Mouse (Mus musculus) testis, adult 2 months (tissue): ENCODE measurements around the gene Pnliprp2. TPM values are rescaled to one million over a fixed set of nuclear protein-coding genes. Genes with fewer than 3 reads are reported as not detected.

Experiments used
- H3K27ac ChIP-seq: fragments of 200-500 bp; 2 replicates; pipeline ENCODE4 v1.5.1; 2012; ENCODE audit warnings: low read depth, low read length; ENCODE audit not compliant: control insufficient read depth, insufficient read depth
- H3K27me3 ChIP-seq: fragments of 200-500 bp; 2 replicates; pipeline ENCODE4 v1.6.1; 2012; ENCODE audit warnings: mild to moderate bottlenecking, low read length, moderate library complexity; ENCODE audit not compliant: control insufficient read depth, insufficient read depth
- H3K36me3 ChIP-seq: fragments of 200-500 bp; 2 replicates; pipeline ENCODE4 v1.6.1; 2012; ENCODE audit warnings: mild to moderate bottlenecking, low read length; ENCODE audit not compliant: control insufficient read depth, insufficient read depth
- H3K4me1 ChIP-seq: fragments of 200-500 bp; 2 replicates; pipeline ENCODE4 v1.6.1; 2012; ENCODE audit warnings: low read length; ENCODE audit not compliant: control insufficient read depth, insufficient read depth
- H3K4me3 ChIP-seq: fragments of 200-500 bp; 2 replicates; pipeline ENCODE4 v1.5.1; 2012; ENCODE audit warnings: low read depth, mild to moderate bottlenecking, low read length, moderate library complexity, mixed read lengths; ENCODE audit not compliant: control insufficient read depth
- CTCF ChIP-seq: fragments of 200-500 bp; IDR thresholded peaks from 2 replicates; pipeline ENCODE4 v1.5.1; 2012; ENCODE audit warnings: low read depth, mild to moderate bottlenecking, inconsistent platforms, low read length, moderate library complexity; ENCODE audit not compliant: control insufficient read depth, insufficient read depth, insufficient replicate concordance
- POLR2A ChIP-seq: fragments of 200-500 bp; IDR thresholded peaks from 2 replicates; pipeline ENCODE4 v1.6.1; 2012; ENCODE audit warnings: low read depth, mild to moderate bottlenecking, inconsistent platforms, low read length, moderate library complexity; ENCODE audit not compliant: control insufficient read depth
- polyA plus RNA-seq: library from polyadenylated mRNA; depleted of rRNA; stranded (reverse); fragments of >200 nt; gene quantifications from 2 replicates; pipeline ENCODE4 v1.2.3, GENCODE M21; 2012

The Pnliprp2 gene
- polyA plus RNA-seq, 1 experiment: 0.32 TPM

DNA sequence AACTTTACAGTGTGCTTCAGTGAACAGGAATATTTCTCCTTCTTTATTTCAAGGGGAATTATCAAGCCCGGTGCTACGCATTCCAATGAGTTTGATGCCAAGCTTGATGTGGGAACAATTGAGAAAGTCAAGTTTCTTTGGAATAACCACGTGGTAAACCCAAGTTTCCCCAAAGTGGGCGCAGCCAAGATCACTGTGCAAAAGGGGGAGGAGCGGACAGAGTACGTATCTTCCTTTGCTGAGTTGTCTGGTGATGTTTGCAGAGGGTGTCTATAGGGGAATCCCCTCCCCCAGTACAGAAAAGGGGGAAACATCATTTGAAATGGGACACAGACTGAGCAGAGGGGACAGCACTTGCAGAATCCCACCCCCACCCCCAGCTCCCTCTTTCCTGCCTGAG is 18.5 kb upstream of the Pnliprp2 start:
- Histone ChIP-seq H3K27me3 (no peaks in the 10 kb centered on the region), H3K36me3 (no peaks in the 10 kb centered on the region), H3K27ac (no peak overlapping the region), H3K4me3 (no peak overlapping the region), H3K4me1 (no peaks in the 10 kb centered on the region)
- TF ChIP-seq POLR2A (no peak), CTCF (no peak)

DNA sequence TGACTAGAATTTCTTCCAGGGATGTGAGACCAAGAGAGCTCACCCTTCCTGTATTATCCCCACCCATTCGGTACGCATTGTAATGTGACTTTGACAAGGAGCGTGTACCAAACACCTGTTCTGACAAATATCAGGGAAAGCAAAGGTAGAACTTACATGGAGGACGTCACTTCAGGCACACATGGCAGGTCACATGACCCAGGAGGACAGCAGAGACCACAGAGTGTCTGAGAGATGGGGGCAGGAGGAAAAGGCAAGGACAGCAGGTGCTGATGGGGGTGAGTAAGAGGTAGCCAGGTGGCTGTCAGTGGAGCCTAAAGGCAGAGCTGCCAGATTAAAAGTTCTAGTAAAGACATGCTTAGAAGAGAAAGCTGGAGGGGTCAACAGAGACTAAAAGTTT is 16.8 kb upstream of the Pnliprp2 start:
- no peak for TF ChIP-seq CTCF
- no peak for TF ChIP-seq POLR2A
- Histone ChIP-seq H3K36me3 (no peaks in the 10 kb centered on the region), H3K4me1 (no peaks in the 10 kb centered on the region), H3K27me3 (no peaks in the 10 kb centered on the region), H3K27ac (no peak overlapping the region), H3K4me3 (no peak overlapping the region)

DNA sequence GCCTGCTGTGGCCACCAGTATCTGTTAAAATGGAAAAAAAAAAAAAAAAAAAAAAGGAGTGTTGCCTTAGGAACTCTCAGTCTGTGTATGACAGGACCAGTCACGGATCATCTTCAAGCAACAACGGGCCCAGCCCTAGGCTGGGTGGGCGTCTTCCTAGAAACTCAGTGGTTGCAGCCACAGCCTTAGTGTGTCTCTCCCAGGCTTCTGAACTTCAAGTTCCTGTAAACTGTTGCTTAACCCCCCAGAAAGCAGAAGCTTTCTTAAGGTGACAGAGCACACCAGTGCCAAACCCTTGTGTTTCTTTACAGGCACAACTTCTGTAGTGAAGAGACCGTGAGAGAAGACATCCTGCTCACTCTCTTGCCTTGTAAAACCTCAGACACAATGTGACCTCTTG is 15.8 kb upstream of the Pnliprp2 start:
- Histone ChIP-seq H3K27ac (no peak overlapping the region), H3K4me1 (no peaks in the 10 kb centered on the region), H3K27me3 (no peaks in the 10 kb centered on the region), H3K4me3 (no peak overlapping the region), H3K36me3 (no peaks in the 10 kb centered on the region)
- TF ChIP-seq POLR2A (no peak), CTCF (no peak)

DNA sequence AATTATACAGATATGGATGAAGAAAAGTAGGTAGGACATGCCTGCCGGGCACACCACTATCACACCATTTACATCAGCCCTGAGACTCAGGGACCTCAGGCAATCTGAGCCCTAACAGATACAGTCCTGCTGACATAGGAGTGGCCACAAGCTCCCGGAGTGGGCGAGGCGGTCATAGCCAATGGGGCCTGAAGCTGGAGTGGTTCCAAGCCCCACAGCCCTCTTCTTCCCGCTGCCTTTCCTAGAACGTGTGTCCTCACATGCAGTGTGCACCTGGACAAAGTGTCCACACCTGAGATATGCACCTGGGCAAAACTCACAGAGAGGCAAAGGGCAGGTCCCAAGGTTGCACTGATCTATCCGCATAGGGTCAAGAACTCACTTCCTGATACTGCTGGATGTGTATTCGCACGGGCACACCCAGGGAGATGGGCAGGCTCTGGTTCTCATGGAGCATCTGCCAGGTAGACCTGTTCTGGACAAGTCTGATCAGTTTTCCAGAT is 12.0 kb upstream of the Pnliprp2 start:
- no peak for TF ChIP-seq CTCF
- no peak for TF ChIP-seq POLR2A
- H3K4me3 ChIP-seq: no peak overlapping the region
- H3K27ac ChIP-seq: no peak overlapping the region

DNA sequence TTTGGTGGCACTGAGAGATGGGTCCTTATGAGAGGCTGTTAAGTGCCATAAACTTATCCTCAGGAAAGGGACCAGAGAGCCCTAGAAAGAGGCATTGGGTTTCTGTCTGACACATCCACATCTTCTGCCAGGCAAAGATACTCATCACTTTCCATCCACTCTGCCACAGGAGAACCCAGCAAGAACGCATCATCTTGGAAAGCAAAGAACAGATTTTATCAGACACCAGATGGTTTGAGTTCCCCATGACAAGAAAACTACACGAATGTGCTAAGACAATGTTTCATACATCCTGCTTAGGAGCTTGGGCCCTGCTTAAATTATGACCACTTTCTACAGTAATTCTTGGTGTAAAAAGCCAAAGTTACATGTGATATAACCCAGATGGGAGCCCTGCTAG is 8.7 kb upstream of the Pnliprp2 start:
- no peak overlapping the region for H3K27ac ChIP-seq
- H3K4me3 ChIP-seq: no peak overlapping the region; the same call in 1 of the 2 replicates
- H3K27me3 ChIP-seq: no peaks in the 10 kb centered on the region
- H3K36me3 ChIP-seq: no peaks in the 10 kb centered on the region
- no peaks in the 10 kb centered on the region for H3K4me1 ChIP-seq
- TF ChIP-seq POLR2A: no peak
- no peak for TF ChIP-seq CTCF

More for the DNA sequence above, 12.0 kb upstream of the Pnliprp2 start:
- Histone ChIP-seq H3K36me3 (no peaks in the 10 kb centered on the region), H3K4me1 (no peaks in the 10 kb centered on the region), H3K27me3 (no peaks in the 10 kb centered on the region)

DNA sequence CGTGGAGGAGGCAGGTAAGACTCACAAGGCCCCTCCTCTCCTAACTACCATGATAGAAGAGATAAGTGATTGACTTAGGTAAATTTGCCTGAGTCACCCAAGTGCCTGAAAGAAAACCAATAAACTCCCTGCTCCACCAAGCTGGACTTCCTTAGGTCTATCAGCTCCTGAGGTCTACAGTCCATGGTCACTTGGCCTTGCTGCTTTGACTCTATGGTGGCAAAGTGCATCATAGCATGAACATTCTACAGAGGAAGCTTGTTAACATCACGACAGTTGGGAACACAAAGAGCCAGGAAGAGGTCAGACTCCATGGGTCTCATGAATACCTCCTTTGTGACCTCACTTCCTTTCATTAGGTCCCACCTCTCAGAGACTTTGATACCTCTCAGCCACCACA is 8.0 kb upstream of the Pnliprp2 start:
- H3K4me3 ChIP-seq: peak overlapping the region; percentile 74
- peak overlapping the region; percentile 60 for H3K27ac ChIP-seq
- no peaks in the 10 kb centered on the region for H3K27me3 ChIP-seq
- TF ChIP-seq POLR2A (no peak), CTCF (no peak)
- no peaks in the 10 kb centered on the region for H3K36me3 ChIP-seq
- no peaks in the 10 kb centered on the region for H3K4me1 ChIP-seq

DNA sequence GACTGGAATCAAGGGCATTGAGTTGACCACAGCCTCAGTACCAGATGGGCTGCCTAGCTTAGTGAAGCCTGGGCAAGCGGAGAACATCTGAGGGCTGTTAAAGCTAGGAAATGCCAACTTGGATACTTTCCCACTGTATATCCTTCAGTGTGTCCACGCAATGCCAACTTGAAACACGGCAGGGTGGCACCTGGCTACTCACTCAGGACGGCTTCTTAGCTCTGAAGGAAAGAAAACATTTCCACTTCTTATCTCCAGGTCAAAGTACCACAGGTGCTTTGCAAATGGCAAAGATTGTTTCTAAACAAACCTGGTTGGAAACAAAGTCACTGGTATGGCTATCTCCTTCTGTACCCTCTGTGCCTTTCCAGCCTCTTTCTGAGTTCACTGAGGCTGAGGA is 648 bp upstream of the Pnliprp2 start:
- Histone ChIP-seq H3K27ac (no peak overlapping the region), H3K36me3 (no peaks in the 10 kb centered on the region), H3K4me1 (peaks cover 4% of the 10 kb centered on the region), H3K4me3 (peak overlapping the region; percentile 39; the same call in 1 of the 2 replicates), H3K27me3 (no peaks in the 10 kb centered on the region)
- TF ChIP-seq CTCF (no peak), POLR2A (no peak)

DNA sequence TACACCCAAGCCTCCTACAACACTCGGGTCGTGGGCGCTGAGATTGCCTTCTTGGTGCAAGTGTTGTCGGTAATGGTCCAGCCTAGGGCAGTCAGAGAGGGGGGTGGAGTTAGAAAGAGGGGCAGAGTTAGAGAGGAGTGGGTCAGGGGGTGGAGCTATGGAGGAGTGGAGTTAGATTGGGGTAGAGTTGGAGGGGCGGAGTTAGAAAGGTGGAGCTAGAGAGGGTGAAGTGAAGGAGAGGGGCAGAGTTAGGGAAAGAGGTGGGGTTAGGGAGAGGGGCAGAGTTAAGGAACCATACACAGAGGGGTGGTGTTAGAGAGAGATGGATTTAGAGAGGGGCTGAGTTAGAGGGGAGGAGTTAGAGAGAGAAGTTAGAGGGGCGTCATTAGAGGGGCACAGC is 2.8 kb downstream of the Pnliprp2 start:
- no peak for TF ChIP-seq CTCF
- Histone ChIP-seq H3K4me3 (no peak overlapping the region), H3K36me3 (no peaks in the 10 kb centered on the region), H3K27ac (no peak overlapping the region), H3K27me3 (no peaks in the 10 kb centered on the region), H3K4me1 (peaks cover 4% of the 10 kb centered on the region)
